Mouse (Mus musculus) adrenal gland, adult 2 months (tissue): ENCODE data around the gene Tanc2. TPM values are rescaled to one million over a fixed set of nuclear protein-coding genes. Genes with fewer than 3 reads are reported as not detected.

Experiments
- DNase-seq: peaks from one replicate; pipeline ENCODE4 v3.0.0; 2021
- long read RNA-seq: library from polyadenylated mRNA; stranded (forward); transcript quantifications from one replicate; pipeline ENCODE4 v2.0.0, GENCODE M21; 2021
- polyA plus RNA-seq: library from polyadenylated mRNA; depleted of rRNA; stranded (reverse); fragments of >200 nt; gene quantifications from 2 replicates; pipeline ENCODE4 v1.2.3, GENCODE M21; 2012; rRNA removed
- total RNA-seq, 2 experiments: library from RNA; stranded (reverse); gene quantifications; 2 replicates each; pipeline ENCODE4 v1.2.3; 2021

Tanc2 gene
- total RNA-seq: 10 to 100 TPM; 14.5 to 16.7 TPM
- 1.5 and 3.0 TPM in 2 replicates for polyA plus RNA-seq
- long read RNA-seq, partial matches to known transcripts: 1 of 3 reads
- long read RNA-seq, other reads (novel, unspliced or antisense): 2 of 3 reads

DNA sequence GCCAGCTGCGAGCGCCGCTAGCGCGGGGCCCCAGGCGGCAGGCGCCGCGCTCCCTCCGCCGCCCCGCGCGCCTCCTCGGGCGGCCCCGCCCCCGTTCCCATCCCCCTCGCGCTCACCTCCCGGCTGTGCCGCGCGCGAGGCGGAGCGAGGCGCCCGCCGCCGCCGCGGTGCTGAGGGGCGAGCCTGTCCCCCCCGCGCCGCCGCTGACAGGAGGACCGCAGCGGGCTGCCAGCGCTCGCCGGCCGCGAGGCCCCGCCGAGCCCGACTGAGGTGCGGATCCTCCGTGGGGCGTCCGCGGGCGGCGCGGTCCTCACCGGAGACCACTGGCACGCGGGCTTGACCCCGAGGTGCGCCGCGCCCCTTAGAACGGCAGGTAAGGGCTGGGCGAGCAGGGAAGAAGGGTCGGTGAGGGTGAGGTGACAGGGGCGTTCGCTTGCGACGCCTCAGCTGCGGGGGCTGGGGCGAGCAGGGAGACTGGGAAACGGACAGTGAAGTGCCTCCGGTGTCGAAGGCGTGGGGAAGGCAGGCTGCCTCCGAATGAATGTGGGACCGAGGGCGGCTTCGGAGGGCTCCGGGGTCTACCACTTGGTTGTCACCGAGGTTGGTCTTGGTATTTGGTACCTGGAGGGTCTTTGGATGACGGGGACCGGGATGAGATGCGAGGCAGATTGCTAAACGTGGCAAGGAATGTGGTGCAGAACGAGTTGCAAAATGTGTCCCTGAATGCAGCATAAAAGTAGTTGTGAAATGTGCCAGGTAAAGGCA is at the start of gene Tanc2:
TSS of gene Tanc2 (plus strand) at position 110 of the 765 bp plus-strand sequence.
- DNase-seq: no peak

DNA sequence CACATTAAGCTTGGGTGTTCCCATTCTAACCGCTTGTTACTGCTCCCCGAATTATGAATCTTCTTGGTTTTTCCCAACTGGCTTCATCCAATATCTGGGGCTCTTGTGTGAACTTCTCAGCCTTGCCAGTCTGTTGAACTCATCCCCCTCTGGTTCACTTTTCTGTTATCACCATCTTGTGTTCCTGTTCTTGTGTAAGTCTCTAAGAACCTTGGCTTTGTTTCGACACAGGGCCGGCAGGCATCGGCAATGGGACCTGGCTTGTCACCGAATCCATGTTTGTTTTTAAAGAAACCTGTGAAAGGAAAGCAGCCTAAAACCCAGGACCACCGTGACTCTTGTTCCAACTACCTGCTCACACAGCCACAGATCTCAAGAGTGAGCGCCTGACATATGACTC is 49.0 kb upstream of the Tanc2 start:
- no peak for DNase-seq

DNA sequence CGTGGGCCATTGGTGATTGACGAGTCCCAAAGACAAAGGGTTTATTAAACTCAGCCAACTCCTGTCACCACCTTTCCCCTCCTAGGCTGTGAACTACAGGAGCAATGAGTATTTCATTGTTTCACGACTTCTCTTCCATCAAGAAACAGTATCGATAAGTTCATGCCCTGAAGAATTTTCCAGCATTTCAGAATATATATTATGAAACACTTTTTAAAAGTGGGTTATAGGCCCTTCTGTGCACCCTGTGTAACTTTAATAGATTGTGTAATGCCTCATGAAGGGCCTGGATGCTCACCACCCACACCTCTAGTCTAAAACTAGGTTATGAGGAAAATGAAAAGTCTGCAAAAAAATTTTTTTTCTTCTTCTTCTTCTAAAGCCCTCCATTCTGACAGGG is 48.4 kb upstream of the Tanc2 start:
- DNase-seq: no peak

DNA sequence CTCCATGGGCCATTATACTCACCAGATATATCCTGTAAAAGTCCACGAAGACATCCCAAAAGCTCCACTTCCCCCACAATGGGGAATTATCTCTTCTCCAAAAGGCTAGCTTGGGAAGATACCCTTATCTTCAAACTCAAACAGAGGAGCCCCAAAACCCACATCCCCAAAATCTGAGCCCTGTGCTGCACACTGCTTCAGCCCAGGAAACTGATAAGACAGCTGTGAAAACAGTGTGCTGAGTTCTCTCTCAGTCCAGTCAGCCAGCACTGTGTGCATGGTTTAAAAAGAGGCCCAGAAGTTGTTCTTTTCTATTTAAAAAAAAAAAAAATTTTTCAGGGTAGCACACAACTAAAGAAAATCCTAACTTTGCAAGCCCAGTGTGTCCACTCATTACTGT is 47.7 kb upstream of the Tanc2 start:
- no peak for DNase-seq

DNA sequence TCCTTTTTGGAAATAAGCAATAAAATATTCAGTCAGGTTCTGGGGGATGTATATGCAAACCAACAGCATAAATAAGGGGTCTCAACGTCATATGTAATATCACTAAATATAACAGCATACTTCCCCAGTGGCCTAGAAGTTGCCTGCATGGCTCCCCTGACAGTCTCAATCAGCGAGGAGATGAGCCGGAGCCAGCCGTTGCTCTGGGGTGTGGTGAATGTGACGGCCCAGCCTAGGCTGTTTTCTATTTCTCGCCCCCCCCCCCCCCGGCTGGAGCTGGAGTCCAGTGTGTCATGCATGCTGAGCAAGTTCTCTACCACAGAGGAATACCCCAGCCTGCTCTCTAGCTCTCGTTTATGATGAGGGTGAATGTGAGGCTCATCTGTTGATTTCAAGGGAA is 44.0 kb upstream of the Tanc2 start:
- DNase-seq: no peak

DNA sequence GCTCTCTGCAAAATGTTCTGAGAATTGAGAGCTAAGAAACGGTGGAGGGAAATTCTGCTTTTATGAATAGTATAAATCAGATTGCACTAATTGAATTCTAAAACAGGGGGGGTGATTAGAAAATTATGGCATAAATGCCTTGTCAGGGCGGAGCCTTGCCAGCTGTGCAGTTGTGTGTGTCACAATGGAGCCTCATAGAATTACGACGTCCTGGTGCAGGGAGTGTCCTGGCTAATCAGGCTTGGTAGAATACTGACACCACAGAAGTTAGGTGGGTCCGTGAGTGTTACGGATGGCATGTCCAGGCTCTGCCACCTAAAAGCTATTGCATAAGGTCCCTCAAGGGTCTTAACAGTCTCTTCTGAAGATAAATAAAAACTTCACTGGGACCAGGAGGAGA is 43.4 kb upstream of the Tanc2 start:
- no peak for DNase-seq

DNA sequence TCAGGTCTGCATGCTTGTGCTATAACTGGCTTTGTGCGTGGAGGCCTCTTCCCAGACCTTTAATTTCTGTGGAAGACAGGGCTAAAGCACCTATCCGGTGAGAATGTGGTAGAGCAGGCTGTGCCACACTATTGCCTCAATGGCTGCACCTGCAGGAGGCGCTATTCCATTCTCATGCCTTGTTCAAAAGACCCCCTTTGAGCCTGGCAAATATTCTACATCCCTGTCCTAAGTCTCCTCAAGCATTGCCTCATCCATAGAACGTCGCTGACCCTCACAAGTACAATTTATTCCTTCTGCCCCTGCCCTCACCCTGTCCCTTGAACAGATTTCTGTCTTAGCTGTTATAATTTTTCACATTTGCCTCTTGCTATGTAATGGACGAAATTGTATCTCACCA is 41.4 kb upstream of the Tanc2 start:
- DNase-seq: no peak

DNA sequence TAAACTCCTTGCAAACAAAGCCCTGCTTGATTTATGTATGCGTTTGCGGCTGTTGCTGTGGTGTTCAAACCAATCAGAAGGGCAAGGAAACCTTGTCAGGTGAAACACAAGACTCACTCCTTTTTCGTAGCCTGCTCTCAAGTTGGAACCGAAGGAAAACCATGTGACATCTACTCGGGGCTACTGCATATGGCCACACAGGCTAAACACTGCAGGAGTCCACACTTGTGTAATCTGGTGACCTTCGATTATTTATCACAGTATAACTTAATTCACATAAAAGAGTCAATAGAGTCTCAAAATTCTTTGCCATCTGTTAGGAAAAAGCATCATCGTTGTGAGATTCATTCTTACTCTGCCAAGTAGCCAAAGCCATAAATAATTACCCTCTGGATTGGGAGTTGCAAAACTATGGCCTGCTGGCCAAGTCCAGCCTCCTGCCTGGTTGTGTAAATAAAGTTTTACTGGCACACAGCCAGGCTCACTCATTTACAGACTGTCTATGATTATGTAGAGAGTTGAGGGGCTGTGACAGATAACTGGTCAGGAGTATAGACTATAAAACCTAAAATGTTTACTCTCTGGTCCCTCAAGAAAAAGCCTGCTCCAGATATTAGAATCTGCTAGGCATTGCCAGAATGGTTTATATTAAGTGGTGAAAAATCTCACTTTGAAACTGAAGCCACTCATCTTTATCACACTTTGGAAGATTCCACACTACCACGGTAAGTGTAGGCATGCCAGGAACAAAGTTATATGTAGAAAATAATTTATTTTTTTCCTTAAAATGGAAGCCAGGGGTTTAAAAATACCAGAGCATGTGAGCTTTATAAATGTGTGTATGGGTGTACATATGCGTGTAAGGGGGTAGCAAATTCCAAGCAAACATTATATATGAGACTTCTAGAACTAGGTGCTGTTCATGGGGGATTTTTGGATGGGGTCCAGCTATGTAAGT is 40.3 kb upstream of the Tanc2 start:
- DNase-seq: peak; percentile 81

DNA sequence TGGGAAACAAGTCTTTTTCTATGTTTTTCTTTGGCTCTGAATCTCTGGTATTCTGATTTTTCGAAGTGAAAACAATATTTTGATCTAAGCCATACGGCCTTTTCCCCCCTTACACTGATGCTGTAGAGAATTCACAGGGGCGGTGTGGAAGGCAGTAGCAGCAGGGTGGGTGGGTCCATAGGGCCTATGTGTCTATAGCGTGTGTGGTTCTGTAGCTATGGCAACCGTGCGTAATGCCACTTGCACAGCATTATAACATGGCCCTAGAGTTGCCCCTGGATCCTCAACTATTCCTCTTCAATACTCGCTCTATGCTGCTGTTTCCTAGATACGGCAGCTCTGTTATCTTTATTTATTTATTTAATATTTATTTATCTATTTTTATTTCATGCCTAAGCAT is 32.5 kb upstream of the Tanc2 start:
- DNase-seq: no peak

DNA sequence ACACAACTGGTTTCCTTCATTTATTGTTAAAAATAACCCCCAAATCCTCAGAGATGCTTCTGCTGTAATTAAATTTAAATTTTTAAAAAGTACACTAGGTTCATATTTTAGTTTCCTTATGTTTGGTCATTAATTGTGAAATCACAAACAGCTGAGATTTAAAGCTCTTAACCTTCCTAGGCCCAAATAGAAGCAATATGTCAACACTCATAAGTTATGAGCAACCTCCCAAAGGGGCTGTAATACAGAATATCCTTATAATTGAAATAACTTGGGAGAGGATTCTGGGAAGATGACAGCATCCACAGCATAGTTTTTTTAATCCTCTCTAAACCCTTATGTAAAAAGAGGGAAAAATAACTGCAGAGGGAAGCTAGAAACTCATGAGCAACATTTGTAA is 31.7 kb upstream of the Tanc2 start:
- no peak for DNase-seq

DNA sequence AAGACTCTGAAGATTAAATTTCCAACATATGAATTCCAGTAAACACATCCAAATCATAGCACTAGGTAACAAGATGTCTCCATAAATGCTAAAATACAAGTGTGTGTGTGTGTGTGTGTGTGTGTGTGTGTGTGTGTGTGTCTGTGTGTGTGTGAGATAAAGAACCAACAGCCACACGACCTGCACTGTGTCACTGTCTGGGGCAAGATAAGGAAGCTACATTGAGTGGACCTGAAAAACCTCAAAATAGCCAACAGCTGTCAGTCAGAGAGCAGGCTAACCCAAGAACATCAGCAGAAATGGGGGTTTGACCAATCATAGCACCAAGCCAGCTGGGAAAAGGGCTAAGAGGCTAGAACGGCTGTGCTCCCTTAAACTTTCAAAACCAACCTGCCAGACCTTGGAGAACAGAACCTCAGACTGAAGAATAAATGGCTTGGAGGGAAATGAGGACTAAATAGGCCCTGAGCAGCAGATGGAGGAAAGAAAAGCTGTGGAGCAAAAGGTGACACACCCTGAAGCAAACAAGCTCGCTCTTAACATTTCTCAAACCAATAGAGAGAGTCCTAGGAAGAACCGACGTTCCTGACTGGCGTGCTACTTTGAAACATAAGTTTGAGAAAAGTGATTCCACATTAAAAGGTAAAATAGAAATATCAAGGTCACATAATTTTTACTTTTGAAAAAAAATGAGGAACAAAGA is 30.8 kb upstream of the Tanc2 start:
- DNase-seq: no peak

DNA sequence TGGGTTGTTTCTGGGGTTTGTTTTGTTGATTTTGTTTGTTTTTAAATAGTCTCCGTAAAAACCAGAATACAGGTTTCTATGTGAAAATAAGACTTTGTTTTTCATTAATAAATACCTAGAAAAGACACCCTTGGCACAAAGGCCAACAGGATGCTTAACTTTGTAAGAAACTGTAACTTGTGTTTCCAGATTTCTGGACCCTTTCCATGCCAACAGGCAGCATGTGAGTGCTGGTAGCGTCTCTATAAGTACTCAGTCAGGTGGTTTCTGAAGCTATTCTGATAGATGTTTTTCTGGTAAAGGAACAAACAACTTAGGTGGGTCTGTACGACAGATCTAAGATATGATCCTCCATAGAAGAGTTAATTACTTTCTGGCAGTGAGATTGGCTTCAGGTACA is 26.2 kb upstream of the Tanc2 start:
- DNase-seq: no peak

DNA sequence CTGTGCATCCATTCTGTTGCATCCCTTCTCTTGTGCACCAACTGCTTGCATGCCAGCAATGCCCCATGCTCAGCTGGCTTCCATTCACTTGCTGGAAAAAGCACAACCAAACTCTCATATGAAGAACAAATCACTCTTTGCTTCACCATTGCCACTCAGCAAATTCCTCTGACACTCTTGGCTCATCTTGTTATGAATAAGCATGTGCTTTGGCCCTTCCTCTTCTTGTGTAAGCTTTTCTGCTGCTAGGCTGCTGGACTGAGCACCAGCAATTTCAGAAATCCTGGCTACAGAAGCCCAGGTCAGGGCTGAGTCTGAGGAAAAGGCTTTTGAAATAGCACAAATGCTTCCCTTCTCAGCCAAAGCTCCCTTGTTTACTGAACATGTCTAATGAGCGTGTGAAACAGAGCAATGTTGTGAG is 22.6 kb upstream of the Tanc2 start:
- peak; percentile 52 for DNase-seq

DNA sequence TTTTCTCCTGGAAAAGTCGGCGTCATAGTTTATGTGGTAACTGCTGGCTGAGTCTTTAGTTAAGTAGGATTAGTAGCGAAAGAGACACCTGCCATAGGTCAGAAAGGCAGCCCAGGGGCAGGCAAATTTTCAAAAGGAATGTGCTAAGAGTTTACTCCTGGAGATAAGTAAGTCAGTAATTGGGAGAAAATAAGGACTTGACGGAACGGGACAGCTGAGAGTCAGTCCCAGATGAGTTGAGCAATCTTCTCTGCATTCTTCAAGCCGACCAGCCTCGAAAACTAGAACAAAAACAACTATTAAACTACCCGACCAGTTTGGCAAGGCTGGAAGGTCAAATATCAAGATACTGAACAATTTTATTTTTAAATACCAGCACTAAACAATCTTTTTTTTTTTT is 17.8 kb upstream of the Tanc2 start:
- DNase-seq: peak; percentile 13

DNA sequence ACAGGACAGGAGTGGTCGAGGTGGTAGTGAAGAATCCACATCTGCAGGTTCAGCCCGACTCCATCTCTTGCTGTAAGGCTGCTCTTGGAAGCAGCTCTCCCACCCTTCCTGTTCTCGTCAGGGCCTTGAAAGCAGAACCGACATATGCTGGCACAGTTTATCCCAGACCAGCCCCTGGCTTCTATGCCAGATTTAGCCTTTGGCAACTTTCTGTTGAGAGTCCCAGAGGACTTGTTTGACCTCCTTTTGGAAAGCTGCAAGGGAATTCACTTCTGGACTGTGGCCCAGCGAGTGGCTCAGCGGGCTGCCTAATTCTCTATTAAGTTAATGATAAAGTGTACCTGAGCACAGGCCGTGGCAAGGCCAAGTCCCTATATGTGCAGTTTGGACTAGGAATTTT is 15.5 kb upstream of the Tanc2 start:
- DNase-seq: peak; percentile 63

DNA sequence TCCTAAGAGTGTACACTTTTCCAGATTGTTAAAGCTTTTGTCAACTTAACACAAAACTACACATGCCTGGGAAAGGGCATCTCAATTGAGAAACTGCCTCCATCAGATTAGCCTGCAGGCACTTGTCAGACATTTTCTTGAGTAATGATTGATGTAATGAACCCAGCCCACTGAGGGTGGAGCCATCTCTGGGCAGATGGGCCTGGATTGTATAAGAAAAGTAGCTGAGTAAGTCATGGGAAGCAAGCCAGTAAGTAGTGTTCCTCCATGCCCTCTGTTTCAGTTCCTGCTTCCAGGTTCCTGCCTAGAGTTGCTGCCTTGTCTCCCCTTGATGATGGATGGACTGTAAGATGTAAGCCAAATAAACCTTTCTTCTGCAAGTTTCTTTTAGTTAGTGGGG is 12.6 kb upstream of the Tanc2 start:
- no peak for DNase-seq

DNA sequence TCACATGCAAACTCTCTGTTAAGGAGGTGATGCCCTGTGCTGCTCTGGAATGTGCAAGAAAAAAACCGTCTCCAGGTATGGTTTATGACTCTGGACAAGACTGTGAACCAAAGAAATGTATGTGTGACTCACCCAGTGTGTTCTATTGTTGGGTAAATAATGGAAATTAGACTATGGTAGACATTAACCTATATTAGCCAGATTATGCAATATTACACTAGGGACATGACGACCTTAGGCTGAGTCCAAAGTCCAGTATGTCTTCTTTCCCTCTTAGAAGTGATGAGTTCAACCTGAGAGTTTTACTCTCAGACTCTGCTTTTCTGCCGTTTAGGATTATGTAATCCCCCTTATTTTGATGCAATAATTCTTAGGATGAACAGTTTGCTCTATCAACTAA is 7.8 kb upstream of the Tanc2 start:
- no peak for DNase-seq

DNA sequence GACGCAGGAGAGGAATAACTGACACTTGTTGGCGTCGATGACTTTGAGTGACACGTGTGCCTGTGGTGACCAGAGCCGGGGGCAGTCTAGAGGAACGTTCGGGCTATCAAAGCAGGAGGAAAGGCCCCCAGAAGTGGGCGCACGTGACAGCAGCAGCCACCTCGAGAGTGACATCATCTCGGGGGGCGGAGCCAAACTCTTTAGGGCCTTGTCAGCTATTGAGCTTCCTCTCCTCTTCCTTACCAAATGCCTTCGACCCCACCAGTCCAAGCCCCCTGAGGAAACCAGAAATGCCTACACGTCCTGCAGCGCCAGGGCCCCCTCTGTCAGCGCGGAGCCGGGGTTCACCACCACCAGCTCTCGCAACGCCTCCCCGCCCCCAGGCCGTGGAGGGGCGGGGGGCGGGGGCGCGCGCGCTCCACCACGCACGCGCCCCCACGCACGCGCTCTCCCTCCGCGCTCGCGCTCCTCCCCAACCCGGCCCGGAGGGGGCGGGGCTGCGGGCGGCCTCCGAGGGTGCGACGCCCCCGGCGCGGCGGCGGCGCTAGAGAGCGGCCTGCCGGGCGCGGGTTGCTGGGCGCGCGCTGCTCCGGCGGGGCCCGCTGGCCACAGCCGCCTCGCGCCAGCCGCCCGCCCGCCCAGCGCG is 432 bp upstream of the Tanc2 start:
- peak; percentile 92 for DNase-seq

DNA sequence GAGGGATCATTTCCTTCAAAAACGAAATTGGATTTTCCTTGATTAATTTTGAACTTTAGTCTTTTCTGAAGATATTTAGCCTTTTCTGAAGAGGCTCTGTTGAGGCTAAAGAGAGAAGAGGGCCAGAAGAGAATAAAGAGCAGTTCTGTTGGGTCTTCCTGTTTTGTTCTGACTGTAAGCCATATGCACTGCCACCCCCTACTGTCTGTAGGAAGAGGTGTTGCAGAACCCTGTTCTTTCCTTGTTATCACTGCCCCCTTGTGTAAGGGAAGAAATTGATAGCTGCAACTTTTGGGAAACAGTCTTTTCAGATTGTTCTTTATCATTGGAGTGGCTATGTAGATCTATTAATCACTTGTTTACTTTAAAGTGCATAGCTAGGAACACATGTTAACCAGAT is 2.1 kb downstream of the Tanc2 start:
- DNase-seq: peak; percentile 42

DNA sequence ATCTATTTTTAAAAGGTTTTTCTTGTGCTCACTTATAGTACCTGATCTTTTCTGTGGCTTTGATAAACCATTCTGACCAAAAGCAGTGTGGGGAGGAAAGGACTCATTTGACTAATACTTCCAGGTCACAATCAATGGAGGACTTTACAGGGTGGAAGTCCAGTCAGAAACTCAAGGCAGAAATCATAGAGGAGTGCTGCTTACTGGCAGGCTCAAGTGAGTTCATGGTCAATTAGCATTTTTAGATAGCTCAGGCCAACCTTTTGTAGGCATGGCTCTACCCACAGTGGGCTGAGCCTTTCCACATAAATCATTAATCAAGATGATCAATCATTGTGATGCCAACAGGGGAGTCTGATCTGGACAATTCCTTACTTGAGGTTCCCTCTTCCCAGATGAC is 12.4 kb downstream of the Tanc2 start:
- no peak for DNase-seq

DNA sequence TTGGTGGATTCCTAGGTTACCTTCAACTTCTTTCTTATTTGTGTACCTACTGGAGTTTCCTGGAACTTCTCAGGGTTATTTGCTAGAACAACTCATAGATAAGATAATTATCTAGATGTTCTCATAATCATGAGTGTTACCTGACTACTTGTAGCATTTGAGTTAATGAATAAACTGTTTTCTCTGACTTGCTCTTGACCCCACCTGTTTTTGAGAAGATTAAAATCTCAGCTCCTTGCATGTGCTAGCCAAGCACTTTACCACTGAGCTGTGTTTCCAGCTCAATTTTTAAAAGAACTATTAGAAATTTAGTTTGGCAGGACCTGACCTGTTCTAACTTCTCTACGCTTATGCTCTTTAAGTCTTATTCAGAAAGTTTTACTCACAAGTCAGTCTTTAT is 36.4 kb downstream of the Tanc2 start:
- no peak for DNase-seq

DNA sequence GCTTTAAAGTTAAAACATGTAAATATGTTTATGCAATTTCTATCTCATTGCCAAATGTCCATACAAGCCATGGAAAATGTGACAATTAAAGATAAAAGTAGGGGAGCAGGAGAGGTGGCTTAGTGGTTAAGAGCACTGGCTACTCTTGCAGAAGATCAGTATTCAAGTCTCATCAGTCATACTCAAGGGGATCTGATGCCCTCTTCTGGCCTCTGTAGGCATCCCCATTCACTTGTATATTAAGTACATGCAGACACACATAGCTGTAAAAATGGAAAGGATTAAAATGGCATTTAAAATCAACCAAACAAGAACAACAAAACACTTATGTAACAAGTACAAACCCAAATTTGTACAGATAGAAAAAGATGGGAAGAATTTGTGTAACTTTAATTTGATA is 54.2 kb downstream of the Tanc2 start:
- no peak for DNase-seq
